Mouse (Mus musculus) stomach, embryonic 14.5 days (tissue): ENCODE measurements around the gene Nos1. TPM values are rescaled to one million over a fixed set of nuclear protein-coding genes. Genes with fewer than 3 reads are reported as not detected.

Source experiments
- ATAC-seq: fragments of 200-750 bp; cut with Nextera tagmentation; 2 replicates; pipeline ENCODE4 v1.8.0; 2017; ENCODE audit warnings: low read depth, moderate TSS enrichment; ENCODE audit not compliant: insufficient number of reproducible peaks, insufficient read depth, low FRiP score
- H3K27ac ChIP-seq: fragments of 300-500 bp; sonication (generic); 2 replicates; pipeline ENCODE4 v1.5.1; 2014; ENCODE audit warnings: mild to moderate bottlenecking, low read length, moderate library complexity, mixed read lengths
- H3K27me3 ChIP-seq: fragments of 300-500 bp; sonication (generic); 2 replicates; pipeline ENCODE4 v1.6.1; 2014; ENCODE audit warnings: low read length, control low read depth, mixed read lengths; ENCODE audit not compliant: control insufficient read depth, insufficient read depth
- H3K36me3 ChIP-seq: fragments of 300-500 bp; sonication (generic); 2 replicates; pipeline ENCODE4 v1.6.1; 2014; ENCODE audit warnings: mild to moderate bottlenecking, control low read depth, low read length, moderate library complexity, mixed read lengths; ENCODE audit not compliant: control insufficient read depth, insufficient read depth
- H3K4me1 ChIP-seq: fragments of 300-500 bp; sonication (generic); 2 replicates; pipeline ENCODE4 v1.6.1; 2014; ENCODE audit warnings: low read length, control low read depth, mixed read lengths; ENCODE audit not compliant: control insufficient read depth, insufficient read depth
- H3K4me2 ChIP-seq: fragments of 300-500 bp; sonication (generic); replicated peaks from 2 replicates; pipeline ENCODE4 v1.6.1; 2014; ENCODE audit warnings: low read depth, low read length, control low read depth
- H3K4me3 ChIP-seq: fragments of 300-500 bp; sonication (generic); 2 replicates; pipeline ENCODE4 v1.5.1; 2014; ENCODE audit warnings: low read depth, low read length, control low read depth
- H3K9ac ChIP-seq: fragments of 300-500 bp; sonication (generic); replicated peaks from 2 replicates; pipeline ENCODE4 v1.6.1; 2014; ENCODE audit warnings: low read depth, mild to moderate bottlenecking, control low read depth, low read length, moderate library complexity, mixed read lengths
- H3K9me3 ChIP-seq: fragments of 300-500 bp; sonication (generic); 2 replicates; pipeline ENCODE4 v1.6.1; 2016; ENCODE audit warnings: low read depth, low read length, control low read depth; ENCODE audit not compliant: control insufficient read depth
- WGBS: fragments of 180-500 bp; shearing (Covaris S2); extraction: QIAGEN DNeasy Blood & Tissue Kit; methylation state at CpG from one replicate; pipeline ENCODE4 v1.1.7; 2014; 5-methylcytosine and 5-hydroxymethylcytosine counted together
- polyA plus RNA-seq: library from polyadenylated mRNA; unstranded; fragments of >200 nt; fragmentation: Nextera tagmentation; extraction: Ambion mirVana; gene quantifications from 2 replicates; pipeline ENCODE4 v1.2.1, GENCODE M21; 2014

The Nos1 gene
- polyA plus RNA-seq, 1 experiment from 2014 or later: 2.3 TPM

DNA sequence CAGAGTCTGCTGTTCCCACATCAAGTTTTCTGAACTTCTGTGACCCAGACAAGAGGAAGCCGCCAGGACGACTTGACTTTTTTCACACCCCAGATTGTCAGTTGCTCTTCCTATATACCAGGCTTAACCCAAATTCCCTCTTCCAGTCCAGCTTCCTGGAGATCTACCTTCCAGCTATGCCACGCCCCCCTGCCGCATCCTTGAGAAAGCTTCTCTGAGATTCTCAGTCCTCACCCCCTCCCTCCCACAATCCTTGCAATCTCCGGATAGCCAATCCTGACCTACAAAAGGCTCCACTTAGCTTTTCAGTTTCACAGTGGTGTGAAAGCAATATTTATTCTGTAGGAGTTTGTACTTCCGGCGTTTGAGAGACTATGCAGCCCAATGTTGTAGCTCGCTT lies 110.0 kb downstream of the Nos1 start:
- Histone ChIP-seq H3K27ac (no peak overlapping the region), H3K4me3 (no peak overlapping the region), H3K9ac (no peak overlapping the region), H3K4me1 (no peaks in the 10 kb centered on the region), H3K4me2 (no peak overlapping the region), H3K36me3 (no peaks in the 10 kb centered on the region), H3K27me3 (no peaks in the 10 kb centered on the region), H3K9me3 (no peaks in the 10 kb centered on the region)
- WGBS: 52% methylated on average over 8 of the region's 8 CpGs
- no peak for ATAC-seq

DNA sequence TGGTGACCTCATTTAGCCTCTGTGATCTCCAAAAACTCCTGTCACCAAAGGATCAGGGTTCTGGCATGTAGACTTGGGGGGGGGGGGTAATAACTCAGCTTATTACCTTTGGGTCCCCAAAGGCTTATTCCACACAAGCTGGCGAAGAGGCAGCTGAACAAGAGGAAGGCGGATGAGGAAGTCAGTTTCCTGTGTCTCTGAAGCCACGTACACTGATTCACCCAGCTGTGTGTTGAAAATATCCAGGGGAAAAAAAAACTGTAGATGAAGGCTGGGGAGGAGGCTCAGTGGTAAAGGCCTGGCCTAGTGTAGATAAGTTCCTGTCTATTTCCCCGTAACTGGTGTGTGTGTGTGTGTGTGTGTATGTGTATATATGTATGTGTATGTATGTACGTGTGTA lies 110.7 kb downstream of the Nos1 start:
- H3K9me3 ChIP-seq: no peaks in the 10 kb centered on the region
- no peaks in the 10 kb centered on the region for H3K4me1 ChIP-seq
- no peaks in the 10 kb centered on the region for H3K27me3 ChIP-seq
- H3K4me2 ChIP-seq: no peak overlapping the region
- WGBS: 79% methylated on average over 5 of the region's 5 CpGs
- no peak for ATAC-seq
- no peak overlapping the region for H3K4me3 ChIP-seq
- no peak overlapping the region for H3K27ac ChIP-seq
- H3K9ac ChIP-seq: no peak overlapping the region
- H3K36me3 ChIP-seq: no peaks in the 10 kb centered on the region

DNA sequence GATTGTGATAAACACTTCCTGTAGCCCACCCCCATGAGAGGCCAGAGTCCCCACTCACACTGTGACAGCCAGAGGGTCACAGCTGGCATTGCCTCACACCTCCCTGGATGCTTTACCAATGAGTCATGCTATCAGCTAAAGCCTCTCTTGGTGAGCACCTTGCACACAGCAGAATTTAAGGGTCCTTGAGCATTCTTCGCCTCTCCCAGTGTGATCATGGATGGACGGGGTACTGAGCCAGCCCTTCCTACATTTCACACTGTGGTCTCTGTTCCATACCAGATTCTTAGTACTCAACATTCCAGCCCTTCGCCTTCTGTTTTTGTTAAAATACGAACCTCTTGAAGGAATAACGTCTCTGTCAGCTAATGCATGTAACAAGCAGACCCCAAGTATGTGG lies 113.2 kb downstream of the Nos1 start:
- Histone ChIP-seq H3K4me3 (no peak overlapping the region), H3K27me3 (no peaks in the 10 kb centered on the region), H3K4me1 (no peaks in the 10 kb centered on the region), H3K4me2 (no peak overlapping the region), H3K9me3 (no peaks in the 10 kb centered on the region), H3K9ac (no peak overlapping the region), H3K27ac (no peak overlapping the region), H3K36me3 (no peaks in the 10 kb centered on the region)
- WGBS: 83% methylated on average over 5 of the region's 5 CpGs
- ATAC-seq: no peak

DNA sequence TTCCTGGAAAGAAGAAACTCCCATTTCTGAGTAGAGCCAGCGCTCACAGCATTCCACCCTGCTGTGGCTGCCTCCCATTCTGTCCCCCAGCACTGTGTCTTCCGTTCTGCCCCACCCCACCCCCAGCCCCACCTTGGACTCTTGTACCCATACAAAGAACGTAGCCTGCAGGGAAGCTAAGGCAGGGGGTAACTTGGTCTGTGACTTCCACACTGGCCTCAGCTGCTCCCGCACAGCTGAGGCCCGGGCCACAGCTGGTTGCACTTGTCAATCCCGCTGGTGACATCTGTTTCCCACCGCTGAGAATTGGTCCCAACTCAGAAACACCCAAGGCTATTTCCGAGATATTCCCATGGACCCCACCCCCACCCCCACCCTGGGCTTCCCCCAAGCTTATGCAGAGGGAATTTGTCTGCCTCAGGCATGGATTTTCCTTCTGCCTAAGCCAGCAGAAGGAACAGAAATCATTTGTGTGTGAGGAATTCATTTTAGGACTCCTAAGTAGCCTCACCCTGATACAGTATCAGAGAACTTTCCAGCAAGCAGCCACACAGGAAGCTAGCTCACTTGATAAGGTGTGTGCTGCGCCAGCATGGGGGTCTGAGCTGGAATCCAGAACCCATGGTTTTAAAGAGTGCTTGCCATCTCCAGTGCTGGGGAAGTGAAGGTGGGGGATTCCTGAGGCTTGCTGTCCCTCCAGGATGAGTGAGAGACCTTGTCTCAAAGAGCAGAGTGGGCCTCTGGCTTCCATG lies 117.4 kb downstream of the Nos1 start:
- no peak overlapping the region for H3K27ac ChIP-seq
- no peaks in the 10 kb centered on the region for H3K27me3 ChIP-seq
- no peaks in the 10 kb centered on the region for H3K4me1 ChIP-seq
- no peaks in the 10 kb centered on the region for H3K36me3 ChIP-seq
- no peak overlapping the region for H3K4me3 ChIP-seq
- no peak for ATAC-seq
- 22% methylated on average over 9 of the region's 9 CpGs for WGBS
- no peak overlapping the region for H3K4me2 ChIP-seq
- no peak overlapping the region for H3K9ac ChIP-seq
- no peaks in the 10 kb centered on the region for H3K9me3 ChIP-seq

DNA sequence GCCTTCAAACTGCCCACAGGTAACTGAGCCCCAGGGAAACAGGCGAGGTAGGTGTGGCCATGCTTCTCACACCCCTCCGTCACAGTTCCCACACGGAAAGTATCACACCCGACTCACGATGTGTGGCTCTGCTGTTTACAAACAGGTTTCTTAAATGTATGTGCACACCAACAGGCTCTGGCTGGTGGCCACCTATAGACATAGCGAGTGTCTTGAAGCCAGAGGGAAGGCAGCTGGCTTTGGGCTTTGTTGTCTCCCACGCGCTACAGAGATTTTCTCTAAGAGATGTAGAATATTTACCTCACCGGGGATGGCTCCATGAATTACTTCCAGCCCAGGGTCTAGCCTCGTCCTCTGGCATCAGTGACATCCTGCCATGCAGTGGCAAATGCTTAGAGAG lies 118.5 kb downstream of the Nos1 start:
- no peaks in the 10 kb centered on the region for H3K4me1 ChIP-seq
- no peak overlapping the region for H3K9ac ChIP-seq
- H3K36me3 ChIP-seq: no peaks in the 10 kb centered on the region
- no peaks in the 10 kb centered on the region for H3K9me3 ChIP-seq
- H3K4me2 ChIP-seq: no peak overlapping the region
- no peak overlapping the region for H3K27ac ChIP-seq
- no peaks in the 10 kb centered on the region for H3K27me3 ChIP-seq
- ATAC-seq: no peak
- H3K4me3 ChIP-seq: no peak overlapping the region
- 63% methylated on average over 10 of the region's 10 CpGs for WGBS

DNA sequence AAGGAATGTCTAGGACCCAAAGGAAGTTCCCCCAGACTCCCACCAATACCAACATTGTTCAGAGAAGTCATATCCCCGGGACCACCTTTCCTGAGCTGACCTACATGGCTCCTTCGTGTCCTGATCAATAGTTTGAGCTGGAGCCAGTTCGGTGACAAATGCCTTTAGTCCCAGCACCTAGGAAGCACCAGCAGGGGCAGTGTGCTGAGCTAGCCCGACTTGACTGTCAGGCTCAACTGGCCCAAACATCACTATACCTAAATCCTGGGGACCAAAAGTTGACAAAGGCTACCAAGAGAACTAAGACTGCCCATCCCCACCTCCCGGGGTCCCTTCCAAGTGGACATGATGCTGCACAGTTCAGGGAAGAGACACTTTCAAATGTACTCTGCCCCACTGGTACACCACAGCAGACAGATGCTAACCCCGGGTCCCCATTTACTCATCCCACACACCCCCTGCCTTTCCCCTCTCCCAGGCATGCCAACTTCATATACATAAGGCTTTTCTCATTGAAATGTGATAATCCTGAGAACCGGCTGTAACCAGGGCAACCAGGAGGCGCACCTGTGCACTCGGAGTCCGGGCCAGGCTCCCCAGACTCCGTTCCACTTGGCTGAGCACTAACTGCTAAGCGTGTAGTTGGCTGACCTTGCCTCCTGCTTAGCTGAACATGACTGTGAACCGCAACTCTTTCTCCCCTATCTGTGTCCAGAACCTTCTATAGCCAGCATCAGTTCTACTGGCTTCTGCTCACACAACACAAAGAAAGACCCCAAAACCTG lies 120.3 kb downstream of the Nos1 start:
- no peaks in the 10 kb centered on the region for H3K27me3 ChIP-seq
- H3K9me3 ChIP-seq: no peaks in the 10 kb centered on the region
- no peaks in the 10 kb centered on the region for H3K36me3 ChIP-seq
- 22% methylated on average over 13 of the region's 13 CpGs for WGBS
- no peak overlapping the region for H3K4me2 ChIP-seq
- no peak for ATAC-seq
- H3K9ac ChIP-seq: no peak overlapping the region
- no peak overlapping the region for H3K27ac ChIP-seq
- H3K4me3 ChIP-seq: no peak overlapping the region
- no peaks in the 10 kb centered on the region for H3K4me1 ChIP-seq

DNA sequence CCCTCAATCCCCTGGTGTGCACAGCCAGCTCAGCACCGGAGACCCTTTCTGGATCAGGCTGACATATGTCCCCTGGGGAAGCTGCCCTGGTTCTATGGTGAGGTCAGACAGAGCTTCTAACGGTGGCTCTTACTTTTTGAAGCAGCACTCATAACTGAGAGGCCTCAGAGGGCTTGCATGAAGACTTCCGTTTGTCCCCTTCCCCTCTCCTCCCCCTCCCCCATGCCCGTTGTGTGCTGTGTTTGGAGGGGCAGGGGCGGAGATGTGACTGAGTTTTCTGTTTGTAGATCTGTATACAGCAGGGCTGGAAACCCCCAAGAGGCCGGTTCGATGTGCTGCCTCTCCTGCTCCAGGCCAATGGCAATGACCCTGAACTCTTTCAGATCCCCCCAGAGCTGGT lies 122.7 kb downstream of the Nos1 start:
- H3K36me3 ChIP-seq: no peaks in the 10 kb centered on the region
- H3K27me3 ChIP-seq: no peaks in the 10 kb centered on the region
- no peak for ATAC-seq
- H3K27ac ChIP-seq: no peak overlapping the region
- H3K9me3 ChIP-seq: no peaks in the 10 kb centered on the region
- no peak overlapping the region for H3K9ac ChIP-seq
- 33% methylated on average over 7 of the region's 7 CpGs for WGBS
- no peak overlapping the region for H3K4me3 ChIP-seq
- no peaks in the 10 kb centered on the region for H3K4me1 ChIP-seq
- no peak overlapping the region for H3K4me2 ChIP-seq

DNA sequence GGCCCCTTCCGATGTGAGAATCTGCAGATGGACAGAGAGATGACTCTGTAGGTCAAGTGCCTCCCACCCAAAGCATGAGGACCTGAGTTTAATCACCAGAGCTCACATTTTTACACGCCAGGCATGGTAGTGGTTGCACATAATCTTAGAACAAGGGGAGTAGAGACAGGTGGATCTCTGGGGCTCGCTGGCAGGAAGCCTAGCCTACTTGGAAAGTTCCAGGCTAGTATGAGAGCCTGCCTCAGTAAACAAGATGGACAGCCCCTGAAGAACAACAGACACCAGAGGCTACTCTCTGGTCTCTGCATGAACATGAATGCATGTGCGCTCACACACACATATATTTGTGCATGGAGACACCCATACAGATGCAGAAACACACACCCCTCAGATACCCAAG lies 124.9 kb downstream of the Nos1 start:
- Histone ChIP-seq H3K36me3 (no peaks in the 10 kb centered on the region), H3K9ac (no peak overlapping the region), H3K9me3 (no peaks in the 10 kb centered on the region), H3K4me3 (no peak overlapping the region), H3K27ac (no peak overlapping the region), H3K4me1 (no peaks in the 10 kb centered on the region), H3K27me3 (no peaks in the 10 kb centered on the region), H3K4me2 (no peak overlapping the region)
- 83% methylated on average over 4 of the region's 4 CpGs for WGBS
- ATAC-seq: no peak
